Mouse (Mus musculus) heart, embryonic 16.5 days (tissue): ENCODE measurements around the gene Clip3. TPM values are rescaled to one million over a fixed set of nuclear protein-coding genes. Genes with fewer than 3 reads are reported as not detected.
A peak's percentile ranks its signal among the peaks of the same experiment; 100 is the strongest.

Experiments used
- ATAC-seq: fragments of 200-750 bp; cut with Nextera tagmentation; replicated peaks from 2 replicates; pipeline ENCODE4 v1.8.0; 2017; ENCODE audit warnings: moderate number of reproducible peaks; ENCODE audit not compliant: insufficient read depth, low FRiP score; ENCODE audit errors: extremely low read depth
- H3K27ac ChIP-seq: fragments of 300-500 bp; sonication (generic); 2 replicates; pipeline ENCODE4 v1.5.1; 2014; ENCODE audit warnings: mild to moderate bottlenecking, low read length, control low read depth, moderate library complexity
- H3K27me3 ChIP-seq: fragments of 300-500 bp; sonication (generic); 2 replicates; pipeline ENCODE4 v1.6.1; 2014; ENCODE audit warnings: low read length, mixed read lengths; ENCODE audit not compliant: control insufficient read depth, insufficient read depth
- H3K36me3 ChIP-seq: fragments of 300-500 bp; sonication (generic); 2 replicates; pipeline ENCODE4 v1.6.1; 2014; ENCODE audit not compliant: control insufficient read depth, insufficient read depth
- H3K4me1 ChIP-seq: fragments of 300-500 bp; sonication (generic); 2 replicates; pipeline ENCODE4 v1.6.1; 2014; ENCODE audit warnings: low read length, mixed read lengths; ENCODE audit not compliant: control insufficient read depth, insufficient read depth
- H3K4me2 ChIP-seq: fragments of 300-500 bp; sonication (generic); 2 replicates; pipeline ENCODE4 v1.6.1; 2014; ENCODE audit warnings: low read depth, mild to moderate bottlenecking, control low read depth, low read length
- H3K4me3 ChIP-seq: fragments of 300-500 bp; sonication (generic); 2 replicates; pipeline ENCODE4 v1.5.1; 2014; ENCODE audit warnings: mild to moderate bottlenecking, control low read depth, low read length
- H3K9ac ChIP-seq: fragments of 300-500 bp; sonication (generic); 2 replicates; pipeline ENCODE4 v1.6.1; 2014; ENCODE audit warnings: low read length, control low read depth
- H3K9me3 ChIP-seq: fragments of 300-500 bp; sonication (generic); replicated peaks from 2 replicates; pipeline ENCODE4 v1.6.1; 2016; ENCODE audit warnings: low read length; ENCODE audit not compliant: control insufficient read depth
- WGBS: fragments of 180-500 bp; shearing (Covaris S2); extraction: QIAGEN DNeasy Blood & Tissue Kit; methylation state at CpG from one replicate; pipeline ENCODE4 v1.1.7; 2014; 5-methylcytosine and 5-hydroxymethylcytosine counted together
- polyA plus RNA-seq: library from polyadenylated mRNA; unstranded; fragments of >200 nt; fragmentation: Nextera tagmentation; extraction: Ambion mirVana; gene quantifications from 2 replicates; pipeline ENCODE4 v1.2.1, GENCODE M21; 2015

Clip3 gene
- polyA plus RNA-seq, 1 experiment from 2014 or later, result 7.0 TPM

DNA sequence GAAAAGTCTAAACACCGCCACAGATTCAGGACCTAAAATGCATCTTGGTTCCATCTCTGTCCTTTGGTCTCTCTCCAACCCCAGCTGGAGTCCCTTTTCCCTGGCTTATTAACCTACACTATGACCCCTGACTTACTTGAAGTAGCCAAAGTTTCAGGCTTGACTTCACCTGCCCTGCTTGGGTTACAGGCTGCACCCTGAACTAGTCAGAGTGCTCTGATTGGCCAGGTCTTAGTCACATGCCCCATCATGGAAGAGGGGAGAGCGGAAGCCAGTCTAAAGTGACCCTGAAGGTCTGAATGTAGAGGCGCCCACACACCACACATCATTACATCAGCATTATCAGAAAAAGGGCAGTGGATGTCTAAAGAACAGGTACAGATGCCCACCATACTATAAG is 26.6 kb downstream of the Clip3 start:
- Histone ChIP-seq H3K4me2 (no peak overlapping the region), H3K4me1 (peaks cover 20% of the 10 kb centered on the region), H3K27ac (no peak overlapping the region), H3K4me3 (no peak overlapping the region), H3K9me3 (no peaks in the 10 kb centered on the region), H3K27me3 (no peaks in the 10 kb centered on the region), H3K36me3 (no peaks in the 10 kb centered on the region), H3K9ac (no peak overlapping the region)
- 85% methylated on average over 3 of the region's 3 CpGs for WGBS
- no peak for ATAC-seq

- H3K4me3 ChIP-seq, result peak overlapping the region; percentile 95; the same call in 1 of the 2 replicates
- H3K36me3 ChIP-seq, result no peaks in the 10 kb centered on the region
- peaks cover 15% of the 10 kb centered on the region for H3K4me1 ChIP-seq
- no peak overlapping the region; the same call in 1 of the 2 replicates for H3K9ac ChIP-seq
- no peak for ATAC-seq
- H3K27ac ChIP-seq, result no peak overlapping the region
- no peaks in the 10 kb centered on the region for H3K9me3 ChIP-seq
- peak overlapping the region; percentile 92 for H3K4me2 ChIP-seq
- WGBS, result 79% methylated on average over 2 of the region's 2 CpGs
- no peaks in the 10 kb centered on the region for H3K27me3 ChIP-seq
Measured at GRCm38 (mm10) chr7:30320946-30321345, 29.4 kb downstream of the Clip3 start.

GRCm38 (mm10) chr7:30321539-30322284 is 30.2 kb downstream of the Clip3 start, which contains the start of gene E130208F15Rik:
Gene E130208F15Rik (plus strand): TSS chr7:30321740.
- H3K9ac ChIP-seq, result peak within 1 kb of the TSS; percentile 97
- H3K36me3 ChIP-seq, result no peaks in the 10 kb centered on the region
- peak within 1 kb of the TSS; percentile 95 for H3K4me3 ChIP-seq
- no peaks in the 10 kb centered on the region for H3K27me3 ChIP-seq
- no peaks in the 10 kb centered on the region for H3K9me3 ChIP-seq
- peak within 1 kb of the TSS; percentile 96 for H3K27ac ChIP-seq
- WGBS, result under 1% methylated on average over 63 of the region's 63 CpGs
- H3K4me2 ChIP-seq, result peak within 1 kb of the TSS; percentile 92
- H3K4me1 ChIP-seq, result peaks cover 15% of the 10 kb centered on the region
- ATAC-seq, result peak; percentile 67

GRCm38 (mm10) chr7:30322285-30322667 is 30.7 kb downstream of the Clip3 start:
- Histone ChIP-seq H3K9ac (peak overlapping the region; percentile 97), H3K4me1 (peaks cover 20% of the 10 kb centered on the region), H3K9me3 (no peaks in the 10 kb centered on the region), H3K36me3 (no peaks in the 10 kb centered on the region), H3K4me2 (peak overlapping the region; percentile 92), H3K27ac (peak overlapping the region; percentile 96), H3K4me3 (peak overlapping the region; percentile 95), H3K27me3 (no peaks in the 10 kb centered on the region)
- WGBS, result under 1% methylated on average over 20 of the region's 20 CpGs
- peak; percentile 98 for ATAC-seq

DNA sequence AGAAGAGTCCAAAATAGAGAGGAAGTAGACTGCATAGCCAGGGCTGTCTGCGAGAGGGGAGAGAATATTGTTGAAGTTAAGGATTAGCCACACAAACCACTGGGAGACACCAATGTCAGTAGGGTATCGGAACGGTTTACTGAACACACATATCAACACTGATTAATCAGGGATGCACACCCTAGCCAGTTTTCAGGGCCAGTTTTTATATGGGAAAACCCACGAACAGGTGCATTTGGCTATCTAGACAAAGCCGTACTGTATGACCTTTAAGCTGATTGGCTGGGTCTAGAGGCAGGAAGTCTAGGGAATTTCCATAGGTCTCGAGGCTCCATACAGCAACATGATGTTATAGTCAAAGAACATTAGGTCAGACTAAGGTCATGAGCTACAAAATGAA is 31.3 kb downstream of the Clip3 start:
- Histone ChIP-seq H3K4me1 (peaks cover 22% of the 10 kb centered on the region), H3K9me3 (no peaks in the 10 kb centered on the region)
- 27% methylated on average over 6 of the region's 6 CpGs for WGBS

DNA sequence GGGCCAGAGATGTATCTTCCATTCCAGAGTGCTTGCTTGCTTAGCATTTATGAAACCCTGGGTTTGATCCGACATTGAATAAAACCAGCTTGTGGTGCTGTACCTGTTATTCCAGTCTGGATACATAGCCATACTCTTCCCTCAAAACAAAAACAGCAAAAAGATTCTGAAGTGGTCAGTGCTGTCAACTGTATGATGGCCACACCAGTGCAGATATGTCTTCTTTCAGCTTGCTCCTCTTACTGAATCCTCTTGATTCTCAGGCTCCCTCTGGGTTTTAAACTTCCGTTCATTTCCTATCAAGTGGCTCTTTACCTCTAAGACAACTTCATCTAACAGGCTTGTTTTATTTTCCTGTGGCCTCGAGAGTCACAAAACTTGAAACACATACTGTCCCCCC is 32.3 kb downstream of the Clip3 start, which contains the start of gene Sdhaf1:
Sdhaf1 (minus strand) TSS at position 101 of the 400 bp plus-strand sequence.
- peaks cover 22% of the 10 kb centered on the region for H3K4me1 ChIP-seq
- no peaks in the 10 kb centered on the region for H3K9me3 ChIP-seq
- WGBS, result 71% methylated on average over 3 of the region's 3 CpGs
- peak within 1 kb of the TSS; percentile 92 for H3K4me2 ChIP-seq
- H3K9ac ChIP-seq, result peak within 1 kb of the TSS; percentile 77
- peak within 1 kb of the TSS; percentile 95 for H3K4me3 ChIP-seq
- peak within 1 kb of the TSS; percentile 96 for H3K27ac ChIP-seq
- no peaks in the 10 kb centered on the region for H3K36me3 ChIP-seq
- no peak for ATAC-seq
- no peaks in the 10 kb centered on the region for H3K27me3 ChIP-seq

More for the DNA sequence above, 31.3 kb downstream of the Clip3 start:
- H3K4me3 ChIP-seq, result peak overlapping the region; percentile 95
- ATAC-seq, result no peak
- peak overlapping the region; percentile 92 for H3K4me2 ChIP-seq
- peak overlapping the region; percentile 77 for H3K9ac ChIP-seq
- H3K36me3 ChIP-seq, result no peaks in the 10 kb centered on the region
- H3K27ac ChIP-seq, result peak overlapping the region; percentile 96
- H3K27me3 ChIP-seq, result no peaks in the 10 kb centered on the region

DNA sequence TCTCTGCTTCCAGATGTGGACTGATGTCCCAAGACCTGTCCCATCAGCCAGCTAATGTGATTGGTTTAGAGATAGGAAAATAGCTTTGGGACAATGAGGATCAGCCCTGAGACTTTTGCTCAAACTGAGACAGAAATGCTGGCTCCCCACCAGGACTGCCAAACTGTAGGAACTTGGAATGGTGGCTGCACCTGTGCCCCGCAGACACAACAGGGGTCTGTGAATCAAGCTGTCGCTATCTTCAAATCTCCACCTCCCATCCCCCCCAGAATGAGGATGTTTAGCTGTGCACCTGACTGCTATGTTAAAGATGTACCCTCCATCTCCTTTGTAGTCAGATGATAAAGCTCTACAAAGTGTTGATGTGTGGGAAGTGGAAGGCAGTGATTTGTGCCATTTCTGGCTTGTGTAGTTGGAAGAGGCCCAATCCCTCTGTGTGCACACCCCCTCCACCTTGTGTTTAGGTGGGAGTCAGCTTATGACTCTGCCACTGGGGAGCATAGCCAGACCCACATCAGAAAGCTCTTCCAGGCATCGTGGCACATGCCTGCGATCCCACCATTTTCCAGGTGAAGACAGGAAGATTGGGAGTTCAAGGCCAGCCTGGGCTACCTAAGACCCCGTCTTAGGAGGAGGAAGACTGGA is 32.9 kb downstream of the Clip3 start:
- WGBS, result 71% methylated on average over 5 of the region's 5 CpGs
- Histone ChIP-seq H3K36me3 (no peaks in the 10 kb centered on the region), H3K4me1 (peaks cover 22% of the 10 kb centered on the region), H3K9me3 (no peaks in the 10 kb centered on the region), H3K27ac (no peak overlapping the region), H3K4me2 (no peak overlapping the region), H3K4me3 (no peak overlapping the region), H3K9ac (no peak overlapping the region), H3K27me3 (no peaks in the 10 kb centered on the region)
- ATAC-seq, result no peak

DNA sequence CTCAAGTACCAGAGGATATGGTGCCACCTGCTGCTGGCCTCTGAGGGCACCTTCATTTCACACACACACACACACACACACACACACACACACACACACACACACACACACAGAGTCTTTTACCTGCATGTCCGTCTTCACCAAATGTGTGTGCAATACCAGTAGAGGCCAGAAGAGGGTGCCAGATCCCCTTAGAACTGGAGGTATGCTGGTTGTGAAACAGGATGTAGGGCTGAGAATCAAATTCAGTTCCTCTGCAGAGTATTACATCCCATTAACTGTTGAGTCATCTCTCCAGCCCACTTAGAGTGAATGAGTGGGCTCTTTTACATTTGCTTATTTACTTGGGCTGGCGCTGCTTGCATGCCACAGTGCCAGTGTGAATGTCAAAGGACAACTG is 33.8 kb downstream of the Clip3 start:
- no peak overlapping the region for H3K9ac ChIP-seq
- no peaks in the 10 kb centered on the region for H3K9me3 ChIP-seq
- 48% methylated on average over 2 of the region's 2 CpGs for WGBS
- no peaks in the 10 kb centered on the region for H3K36me3 ChIP-seq
- H3K4me1 ChIP-seq, result peaks cover 22% of the 10 kb centered on the region
- no peak overlapping the region for H3K4me3 ChIP-seq
- no peaks in the 10 kb centered on the region for H3K27me3 ChIP-seq
- H3K4me2 ChIP-seq, result no peak overlapping the region
- no peak overlapping the region for H3K27ac ChIP-seq
- ATAC-seq, result no peak

DNA sequence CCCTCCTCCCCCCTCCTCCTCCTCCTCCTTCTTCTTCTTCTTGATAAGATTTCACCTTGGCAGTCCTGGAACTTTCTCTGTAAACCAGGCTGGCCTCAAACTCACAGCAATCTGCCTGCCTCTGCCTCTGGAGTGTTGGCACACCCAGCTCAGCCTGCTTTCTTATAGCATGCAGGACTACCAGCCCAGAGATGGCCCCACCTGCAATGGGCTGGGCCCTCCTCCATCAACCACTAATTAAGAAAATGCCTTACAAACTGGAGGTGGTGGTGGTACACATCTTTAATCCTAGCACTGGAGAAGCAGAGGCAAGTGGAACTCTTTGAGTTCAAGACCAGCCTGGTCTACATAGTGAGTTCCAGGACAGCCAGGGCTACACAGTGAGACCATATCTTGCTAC is 34.9 kb downstream of the Clip3 start:
- no peak overlapping the region for H3K4me2 ChIP-seq
- H3K27me3 ChIP-seq, result no peaks in the 10 kb centered on the region
- H3K27ac ChIP-seq, result no peak overlapping the region
- H3K9me3 ChIP-seq, result no peaks in the 10 kb centered on the region
- H3K4me3 ChIP-seq, result no peak overlapping the region
- ATAC-seq, result no peak
- no peaks in the 10 kb centered on the region for H3K36me3 ChIP-seq
- peaks cover 15% of the 10 kb centered on the region for H3K4me1 ChIP-seq
- H3K9ac ChIP-seq, result no peak overlapping the region
